Mouse (Mus musculus) CH12.LX (cell line): ENCODE measurements at regions not wholly inside any gene's neighbourhood (a gene's known extent, or its start where the extent isn't known, plus 50 kb on each side); places are given as distances from the start of the nearest gene placed in this dataset.

ENCODE experiments used
- DNase-seq: peaks from one replicate; pipeline ENCODE4 v3.0.0-alpha.2; 2013; ENCODE audit errors: extremely low read depth
- H3K27ac ChIP-seq: 2 replicates; pipeline ENCODE4 v1.5.1; 2012; ENCODE audit warnings: low read depth, mild to moderate bottlenecking, control low read depth, moderate library complexity; ENCODE audit not compliant: insufficient read depth
- H3K27me3 ChIP-seq: replicated peaks from 2 replicates; pipeline ENCODE3; 2012; ENCODE audit warnings: inconsistent platforms
- H3K36me3 ChIP-seq, 2 experiments: replicated peaks in 1 of 2; 2 replicates each; pipeline versions ENCODE3 to v1.6.1; 2012; ENCODE audit warnings: inconsistent platforms in 1 of 2, low read length in 1 of 2, mild to moderate bottlenecking in 1 of 2, mixed read lengths in 1 of 2, moderate library complexity in 1 of 2; ENCODE audit not compliant: control insufficient read depth in 1 of 2, insufficient read depth in 1 of 2
- H3K4me1 ChIP-seq, 2 experiments: 2 replicates each; pipeline ENCODE4 v1.6.1; 2012; ENCODE audit warnings: inconsistent platforms in 1 of 2, moderate library complexity in 1 of 2; ENCODE audit not compliant: insufficient read depth in 2 of 2, control insufficient read depth in 1 of 2
- H3K4me2 ChIP-seq: 2 replicates; pipeline ENCODE4 v1.6.1; 2012; ENCODE audit warnings: low read depth, mild to moderate bottlenecking, control low read depth; ENCODE audit not compliant: poor library complexity, insufficient read depth, severe bottlenecking
- H3K4me3 ChIP-seq, 3 experiments: fragments of 150-350 bp in 1 of 3; sonication (generic) in 1 of 3; replicated peaks in 1 of 3; 2 replicates each; pipeline versions ENCODE3 to v1.5.1; 2011 to 2012; ENCODE audit warnings: low read depth in 2 of 3, low read length in 2 of 3, mild to moderate bottlenecking in 2 of 3, moderate library complexity in 2 of 3, control low read depth in 1 of 3, improper control_type of control experiment in 1 of 3, inconsistent platforms in 1 of 3, mixed read lengths in 1 of 3; ENCODE audit not compliant: poor library complexity in 1 of 3
- H3K79me2 ChIP-seq: replicated peaks from 2 replicates; pipeline ENCODE4 v1.6.1; 2012; ENCODE audit warnings: mild to moderate bottlenecking, moderate library complexity; ENCODE audit not compliant: control insufficient read depth, poor library complexity, insufficient read depth, severe bottlenecking; ENCODE audit errors: extremely low read depth
- H3K9ac ChIP-seq: 2 replicates; pipeline ENCODE4 v1.6.1; 2012; ENCODE audit warnings: low read depth, mild to moderate bottlenecking, control low read depth, moderate library complexity; ENCODE audit not compliant: insufficient read depth
- H3K9me3 ChIP-seq: replicated peaks from 2 replicates; pipeline ENCODE3; 2012; ENCODE audit warnings: low read length, inconsistent platforms, mixed read lengths
- BHLHE40 ChIP-seq: IDR thresholded peaks from 2 replicates; pipeline ENCODE4 v1.6.1; 2011; ENCODE audit warnings: mild to moderate bottlenecking, low read depth, low read length, improper control_type of control experiment
- CHD2 ChIP-seq: IDR thresholded peaks from 2 replicates; pipeline ENCODE4 v1.6.1; 2011; ENCODE audit warnings: low read length, improper control_type of control experiment
- CTCF ChIP-seq, 2 experiments: IDR thresholded peaks in 1 of 2; conservative IDR thresholded peaks in 1 of 2; 2 replicates each; pipeline ENCODE4 v1.5.1; 2011 to 2012; ENCODE audit warnings: low read depth in 2 of 2, low read length in 2 of 2, improper control_type of control experiment in 1 of 2, inconsistent platforms in 1 of 2, mild to moderate bottlenecking in 1 of 2, moderate library complexity in 1 of 2
- E2F4 ChIP-seq: IDR thresholded peaks from 2 replicates; pipeline ENCODE4 v1.6.1; 2011; ENCODE audit warnings: low read depth, low read length, improper control_type of control experiment; ENCODE audit not compliant: insufficient replicate concordance
- HCFC1 ChIP-seq: IDR thresholded peaks from 2 replicates; pipeline ENCODE4 v1.6.1; 2012; ENCODE audit warnings: low read depth, mild to moderate bottlenecking, inconsistent platforms, low read length, improper control_type of control experiment
- JUN ChIP-seq: IDR thresholded peaks from 2 replicates; pipeline ENCODE4 v1.6.1; 2011; ENCODE audit warnings: low read depth, mild to moderate bottlenecking, low read length, improper control_type of control experiment, moderate library complexity; ENCODE audit not compliant: insufficient read depth
- MAFK ChIP-seq: IDR thresholded peaks from 2 replicates; pipeline ENCODE4 v1.6.1; 2011; ENCODE audit warnings: low read length, improper control_type of control experiment; ENCODE audit not compliant: insufficient replicate concordance
- MAX ChIP-seq: IDR thresholded peaks from 2 replicates; pipeline ENCODE4 v1.6.1; 2011; ENCODE audit warnings: low read length, improper control_type of control experiment
- NELFE ChIP-seq: IDR thresholded peaks from 2 replicates; pipeline ENCODE4 v1.6.1; 2011; ENCODE audit warnings: low read depth, low read length, improper control_type of control experiment
- NRF1 ChIP-seq: IDR thresholded peaks from 2 replicates; pipeline ENCODE4 v1.6.1; 2014; ENCODE audit warnings: low read depth, mild to moderate bottlenecking, inconsistent platforms, low read length, improper control_type of control experiment, moderate library complexity
- SIN3A ChIP-seq: IDR thresholded peaks from 2 replicates; pipeline ENCODE4 v1.6.1; 2012; ENCODE audit warnings: low read length, improper control_type of control experiment, inconsistent platforms
- SMC3 ChIP-seq: IDR thresholded peaks from 2 replicates; pipeline ENCODE4 v1.6.1; 2011; ENCODE audit warnings: low read depth, low read length, improper control_type of control experiment
- TCF12 ChIP-seq: IDR thresholded peaks from 2 replicates; pipeline ENCODE4 v1.6.1; 2014; ENCODE audit warnings: low read depth, mild to moderate bottlenecking, inconsistent platforms, low read length, improper control_type of control experiment
- USF1 ChIP-seq: IDR thresholded peaks from 2 replicates; pipeline ENCODE4 v1.6.1; 2014; ENCODE audit warnings: low read depth, mild to moderate bottlenecking, inconsistent platforms, low read length, improper control_type of control experiment
- USF2 ChIP-seq: conservative IDR thresholded peaks from 2 replicates; pipeline ENCODE4 v1.6.1; 2011; ENCODE audit warnings: low read depth, low read length, improper control_type of control experiment
- ZC3H11A ChIP-seq: IDR thresholded peaks from 2 replicates; pipeline ENCODE4 v1.6.1; 2012; ENCODE audit warnings: low read depth, mild to moderate bottlenecking, inconsistent platforms, low read length, improper control_type of control experiment
- ZMIZ1 ChIP-seq: IDR thresholded peaks from 2 replicates; pipeline ENCODE4 v1.6.1; 2012; ENCODE audit warnings: low read depth, mild to moderate bottlenecking, inconsistent platforms, low read length, improper control_type of control experiment
- ZNF384 ChIP-seq: IDR thresholded peaks from 2 replicates; pipeline ENCODE4 v1.6.1; 2012; ENCODE audit warnings: low read depth, low read length, improper control_type of control experiment, inconsistent platforms
- dilution Hi-C: fragments of 300-500 bp; cut with MboI; formaldehyde crosslinking; loops from 2 replicates; pipeline ENCODE4 v1.14.3; 2020; ENCODE audit warnings: low sequenced_read_pairs; ENCODE audit not compliant: extremely low pct_unique_long_range_greater_than_20kb, extremely low pct_ligation_motif_present
- in situ Hi-C: fragments of 300-500 bp; cut with MboI; formaldehyde crosslinking; loops from 3 replicates; pipeline ENCODE4 v1.14.3; 2019; ENCODE audit warnings: low sequenced_read_pairs, low pct_ligation_motif_present, low pct_unique_long_range_greater_than_20kb, mixed read lengths

DNA sequence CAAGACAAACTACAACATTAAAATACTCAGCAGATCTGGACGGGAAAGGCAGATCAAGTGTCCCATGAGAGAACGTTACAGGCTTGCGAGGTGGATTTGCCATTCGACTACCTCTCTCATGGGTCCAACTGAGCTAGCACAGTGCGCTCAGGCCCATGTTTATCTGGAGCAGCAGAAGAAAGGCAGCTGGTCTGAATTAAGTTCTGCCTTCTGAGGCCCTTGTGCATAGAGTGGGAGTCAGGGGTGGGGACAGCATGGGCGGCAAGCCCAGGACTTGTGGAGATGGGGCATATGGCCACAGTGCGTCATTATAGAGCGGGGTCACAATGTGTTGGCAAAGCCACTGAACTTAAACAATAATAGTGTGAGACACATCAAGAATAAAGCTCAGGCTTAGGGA is 151.8 kb upstream of the Maf start:
- no peak for DNase-seq
- dilution Hi-C loops, result no loop called here
- Histone ChIP-seq H3K4me1 (no peaks in the 10 kb centered on the region), H3K4me2 (no peak overlapping the region), H3K9ac (no peak overlapping the region), H3K4me3 (no peak overlapping the region), H3K79me2 (no peaks in the 10 kb centered on the region), H3K9me3 (peaks cover 25% of the 10 kb centered on the region), H3K27me3 (peaks cover 14% of the 10 kb centered on the region), H3K36me3 (no peaks in the 10 kb centered on the region), H3K27ac (no peak overlapping the region)
- in situ Hi-C loops, result no loop called here
- TF ChIP-seq CTCF (conservative IDR thresholded peaks at IDR 0.05 in 1 of 2, IDR thresholded peaks at IDR 0.05 in 1 of 2; ENCODE audit: low read depth in 2 of 2, low read length in 2 of 2) (no peak), HCFC1 (no peak), SIN3A (no peak), NRF1 (no peak), NELFE (no peak), ZC3H11A (no peak), USF1 (no peak), JUN (no peak), TCF12 (no peak), ZMIZ1 (no peak), USF2 (no peak), MAX (no peak)

DNA sequence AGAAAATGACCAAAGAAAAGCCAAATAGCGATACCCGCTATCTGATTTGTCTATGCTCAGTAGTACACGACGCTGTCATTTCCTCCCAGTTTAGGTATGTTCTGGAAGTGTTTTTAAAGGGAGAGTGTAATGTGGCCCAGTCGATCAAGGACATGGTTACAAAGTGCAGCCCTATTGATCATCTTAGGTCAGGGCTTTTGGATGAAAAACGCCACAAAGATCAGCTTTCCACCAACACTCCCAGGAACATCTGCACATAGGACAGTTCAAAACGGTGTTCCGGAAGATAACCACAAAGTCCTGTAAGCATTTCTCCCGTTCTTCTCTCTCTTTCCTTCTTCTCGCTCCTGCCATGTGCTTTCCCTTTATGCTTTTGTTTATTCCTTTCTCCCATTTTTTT is 149.2 kb upstream of the Maf start:
- Histone ChIP-seq H3K4me2 (no peak overlapping the region), H3K36me3 (no peaks in the 10 kb centered on the region), H3K27me3 (peaks cover 6% of the 10 kb centered on the region), H3K4me1 (no peaks in the 10 kb centered on the region), H3K27ac (no peak overlapping the region), H3K79me2 (no peaks in the 10 kb centered on the region), H3K9me3 (peaks cover 18% of the 10 kb centered on the region), H3K9ac (no peak overlapping the region), H3K4me3 (no peak overlapping the region)
- dilution Hi-C loops (no loop called here), in situ Hi-C loops (no loop called here)
- no peak for TF ChIP-seq E2F4
- no peak for TF ChIP-seq SMC3
- no peak for TF ChIP-seq SIN3A
- TF ChIP-seq NRF1, result no peak
- TF ChIP-seq BHLHE40, result no peak
- no peak for TF ChIP-seq TCF12
- TF ChIP-seq CTCF (conservative IDR thresholded peaks at IDR 0.05 in 1 of 2, IDR thresholded peaks at IDR 0.05 in 1 of 2; ENCODE audit: low read depth in 2 of 2, low read length in 2 of 2), result no peak
- TF ChIP-seq ZC3H11A, result no peak
- TF ChIP-seq MAFK, result no peak
- no peak for TF ChIP-seq CHD2
- no peak for TF ChIP-seq ZNF384
- DNase-seq, result no peak
